Mouse (Mus musculus) T-helper 2 cell (primary cell): ENCODE measurements around the gene 1700056E22Rik.

Experiments used
- in situ Hi-C: fragments of 300-600 bp; cut with MboI, MseI; formaldehyde crosslinking; loops from one replicate; pipeline ENCODE4 v1.15.1; 2025; ENCODE audit warnings: high pct_unique_total_duplicates

1700056E22Rik gene

GRCm38 (mm10) chr1:184051286-184051685 lies 17.2 kb upstream of the 1700056E22Rik start:
- in situ Hi-C loops: no loop called here

GRCm38 (mm10) chr1:184048675-184049418 lies 14.7 kb upstream of the 1700056E22Rik start:
- in situ Hi-C loops: no loop called here

- in situ Hi-C loops: no loop called here
Observed at GRCm38 (mm10) chr1:184047818-184048217, 13.7 kb upstream of the 1700056E22Rik start.

- in situ Hi-C loops: no loop called here
Observed at GRCm38 (mm10) chr1:184046070-184046677, 12.1 kb upstream of the 1700056E22Rik start.

- in situ Hi-C loops: no loop called here
Observed at GRCm38 (mm10) chr1:184043391-184043790, 9.3 kb upstream of the 1700056E22Rik start.

- in situ Hi-C loops: no loop called here
Observed at GRCm38 (mm10) chr1:184042745-184043144, 8.6 kb upstream of the 1700056E22Rik start.

- in situ Hi-C loops: no loop called here
Observed at GRCm38 (mm10) chr1:184041778-184042573, 7.9 kb upstream of the 1700056E22Rik start.

GRCm38 (mm10) chr1:184040906-184041305 lies 6.8 kb upstream of the 1700056E22Rik start:
- in situ Hi-C loops: no loop called here

GRCm38 (mm10) chr1:184040181-184040580 lies 6.1 kb upstream of the 1700056E22Rik start:
- in situ Hi-C loops: no loop called here

GRCm38 (mm10) chr1:184039301-184039700 lies 5.2 kb upstream of the 1700056E22Rik start:
- in situ Hi-C loops: no loop called here

- in situ Hi-C loops: no loop called here
Observed at GRCm38 (mm10) chr1:184037802-184038201, 3.7 kb upstream of the 1700056E22Rik start.

- in situ Hi-C loops: no loop called here
Observed at GRCm38 (mm10) chr1:184035346-184035903, 1.3 kb upstream of the 1700056E22Rik start.

- in situ Hi-C loops: no loop called here
Observed at GRCm38 (mm10) chr1:184034741-184035181, 660 bp upstream of the 1700056E22Rik start.

- in situ Hi-C loops: no loop called here
Observed at GRCm38 (mm10) chr1:184033390-184034010, 601 bp downstream of the 1700056E22Rik start.

GRCm38 (mm10) chr1:184032682-184033389 lies 1.3 kb downstream of the 1700056E22Rik start:
- in situ Hi-C loops: no loop called here

GRCm38 (mm10) chr1:184030070-184030802 lies 3.9 kb downstream of the 1700056E22Rik start:
- in situ Hi-C loops: no loop called here

GRCm38 (mm10) chr1:184027039-184027438 lies 7.1 kb downstream of the 1700056E22Rik start:
- in situ Hi-C loops: no loop called here

- in situ Hi-C loops: no loop called here
Observed at GRCm38 (mm10) chr1:184025079-184025478, 9.0 kb downstream of the 1700056E22Rik start.

- in situ Hi-C loops: no loop called here
Observed at GRCm38 (mm10) chr1:184024631-184025030, 9.5 kb downstream of the 1700056E22Rik start.

- in situ Hi-C loops: no loop called here
Observed at GRCm38 (mm10) chr1:184023971-184024370, 10.1 kb downstream of the 1700056E22Rik start.
